Mouse (Mus musculus) cortical plate, adult 2 months (tissue): ENCODE results near the gene Kif26b.

Experiments used
- CTCF ChIP-seq: fragments of 200-500 bp; IDR thresholded peaks from 2 replicates; pipeline ENCODE4 v1.5.1; 2011; ENCODE audit warnings: mild to moderate bottlenecking, control low read depth, low read length; ENCODE audit not compliant: insufficient read depth; ENCODE audit errors: extremely low read depth
- POLR2A ChIP-seq: fragments of 200-500 bp; IDR thresholded peaks from 2 replicates; pipeline ENCODE4 v1.6.1; 2011; ENCODE audit warnings: mild to moderate bottlenecking, low read length, control low read depth; ENCODE audit not compliant: insufficient read depth; ENCODE audit errors: extremely low read depth

DNA sequence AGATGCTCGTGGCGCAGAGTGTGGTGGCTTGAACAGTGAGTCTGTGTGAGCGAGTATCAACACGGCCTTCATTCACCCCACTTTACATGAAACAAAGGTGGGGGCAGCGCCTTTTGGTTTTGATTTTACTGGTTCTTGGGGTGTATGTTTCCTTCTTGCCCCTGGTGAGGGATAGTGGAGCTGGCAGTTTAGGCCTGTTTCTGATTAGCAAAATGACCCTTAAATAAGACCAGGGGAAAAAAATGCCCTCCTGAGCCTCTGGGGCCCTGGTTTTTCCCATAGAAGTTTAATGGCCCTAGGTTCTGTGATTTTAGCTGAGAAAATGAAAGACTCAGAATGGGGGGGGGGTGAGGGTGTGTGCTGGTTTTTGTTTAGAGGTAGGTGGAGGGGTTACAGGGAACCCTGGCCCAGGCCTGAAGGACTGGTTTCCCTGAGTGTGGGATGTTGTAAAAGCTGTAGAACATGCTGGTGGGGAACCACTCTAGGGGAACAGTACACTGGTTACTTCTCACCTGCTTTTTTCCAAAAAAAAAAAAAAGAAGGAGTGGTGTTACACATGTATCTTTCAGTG, 21.6 kb downstream of the Kif26b start:
- TF ChIP-seq CTCF (no peak), POLR2A (no peak)
